Mouse (Mus musculus): Measurements from ENCODE around the gene Pkp1. TPM values are rescaled to one million over a fixed set of nuclear protein-coding genes. Genes with fewer than 3 reads are reported as not detected.
A peak's percentile ranks its signal among the peaks of the same experiment; 100 is the strongest.

The Pkp1 gene
- polyA plus RNA-seq, 1 experiment = 0.90 TPM

DNA sequence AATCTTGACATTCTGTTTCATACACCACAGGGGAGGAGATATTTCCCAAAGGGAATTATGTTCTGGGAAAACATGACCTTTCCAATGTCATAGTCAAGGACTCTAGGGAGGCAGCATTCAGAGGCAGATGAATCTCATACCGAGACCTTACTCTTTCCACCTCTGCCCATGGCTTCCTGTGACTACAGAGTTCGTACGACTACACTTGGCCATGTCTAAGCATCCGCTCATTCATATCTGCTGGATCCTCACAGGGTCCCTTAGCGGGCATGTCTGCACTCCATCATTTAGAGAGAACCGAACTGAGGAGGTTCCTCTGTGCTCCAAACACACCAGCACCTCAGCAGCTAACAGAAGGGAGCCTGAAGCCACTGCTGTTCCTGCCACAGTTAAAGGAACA, 79.9 kb downstream of the Pkp1 start:
- H3K4me1 ChIP-seq (ENCODE audit: control insufficient read depth, insufficient read depth, low read length) = peaks cover 4% of the 10 kb centered on the region; the same call in 1 of the 2 replicates
- H3K4me3 ChIP-seq (ENCODE audit: insufficient read depth, low read length) = no peak overlapping the region
- no peak for TF ChIP-seq POLR2A (IDR thresholded peaks at IDR 0.05; ENCODE audit: low read depth, low read length)
- no peak for TF ChIP-seq CTCF (IDR thresholded peaks at IDR 0.05; ENCODE audit: borderline replicate concordance, insufficient read depth, low read length)
- H3K27ac ChIP-seq (ENCODE audit: insufficient read depth, low read length) = no peak overlapping the region

DNA sequence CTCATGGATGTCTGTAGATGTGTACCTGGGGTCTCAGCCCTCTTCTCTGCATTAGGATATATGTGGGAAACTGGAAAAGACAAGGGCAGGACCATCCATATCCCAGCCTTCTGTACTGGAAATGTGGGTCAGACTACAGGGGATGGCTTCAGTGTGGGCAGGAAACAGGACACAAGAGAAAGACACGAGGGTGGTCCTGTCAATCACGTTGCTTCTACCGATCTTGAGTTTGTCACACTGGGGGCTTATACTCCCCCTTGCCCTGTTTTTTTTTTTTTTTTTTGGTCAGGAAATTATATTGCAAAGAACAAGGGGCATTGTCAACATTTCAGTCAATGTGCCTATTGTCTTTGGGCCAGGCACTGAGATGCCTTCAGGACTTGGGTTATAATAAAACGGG, 80.4 kb downstream of the Pkp1 start:
- Histone ChIP-seq H3K4me1 (ENCODE audit: control insufficient read depth, insufficient read depth, low read length) (peaks cover 4% of the 10 kb centered on the region; the same call in 1 of the 2 replicates), H3K27ac (ENCODE audit: insufficient read depth, low read length) (no peak overlapping the region), H3K4me3 (ENCODE audit: insufficient read depth, low read length) (no peak overlapping the region)
- TF ChIP-seq POLR2A (IDR thresholded peaks at IDR 0.05; ENCODE audit: low read depth, low read length) (no peak), CTCF (IDR thresholded peaks at IDR 0.05; ENCODE audit: borderline replicate concordance, insufficient read depth, low read length) (no peak)

DNA sequence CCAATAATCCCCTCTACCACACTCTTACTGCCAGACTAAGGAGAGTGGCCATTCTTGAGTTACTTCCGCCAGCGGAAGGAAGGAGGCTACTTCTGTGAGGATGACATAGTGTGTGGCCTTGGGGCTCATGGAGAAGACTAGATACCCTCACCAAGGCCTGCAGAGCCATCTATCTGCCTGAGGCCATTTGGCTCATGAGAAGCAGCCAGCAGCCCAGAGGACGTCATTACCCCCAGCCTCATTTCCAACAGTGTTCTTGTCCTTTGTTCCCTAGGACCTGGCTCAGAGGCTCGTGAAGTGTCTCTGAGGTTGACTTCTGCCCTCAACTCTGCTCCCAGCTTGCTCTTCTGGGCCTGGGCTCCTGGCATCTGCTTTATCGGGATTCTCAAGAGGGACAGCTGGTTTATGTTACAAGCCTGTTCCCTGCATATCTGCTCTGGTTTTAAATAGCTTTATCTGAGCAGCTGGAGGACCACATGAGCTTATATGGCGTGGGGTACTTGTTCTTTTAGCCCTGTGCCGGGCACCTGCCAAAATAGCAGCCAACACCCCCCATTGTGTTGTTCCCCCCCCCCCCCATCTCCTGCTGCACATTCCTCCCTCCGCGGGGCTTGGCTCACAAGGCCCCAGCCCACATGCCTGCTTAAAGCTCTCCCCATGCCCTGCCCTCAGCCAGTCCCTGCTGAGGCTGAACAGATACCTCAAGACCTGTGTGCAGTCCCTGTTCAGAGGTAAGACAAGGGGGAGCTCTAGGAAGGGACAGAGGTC, 83.1 kb downstream of the Pkp1 start, which contains the start of gene Tnnt2:
TSS of gene Tnnt2 (plus strand) at position 639 of the 768 bp plus-strand sequence.
- Histone ChIP-seq H3K27ac (ENCODE audit: insufficient read depth, low read length) (no peak within 1 kb of the TSS), H3K4me1 (ENCODE audit: control insufficient read depth, insufficient read depth, low read length) (no peaks in the 10 kb centered on the region)
- TF ChIP-seq POLR2A (IDR thresholded peaks at IDR 0.05; ENCODE audit: low read depth, low read length) (no peak), CTCF (IDR thresholded peaks at IDR 0.05; ENCODE audit: borderline replicate concordance, insufficient read depth, low read length) (no peak)

DNA sequence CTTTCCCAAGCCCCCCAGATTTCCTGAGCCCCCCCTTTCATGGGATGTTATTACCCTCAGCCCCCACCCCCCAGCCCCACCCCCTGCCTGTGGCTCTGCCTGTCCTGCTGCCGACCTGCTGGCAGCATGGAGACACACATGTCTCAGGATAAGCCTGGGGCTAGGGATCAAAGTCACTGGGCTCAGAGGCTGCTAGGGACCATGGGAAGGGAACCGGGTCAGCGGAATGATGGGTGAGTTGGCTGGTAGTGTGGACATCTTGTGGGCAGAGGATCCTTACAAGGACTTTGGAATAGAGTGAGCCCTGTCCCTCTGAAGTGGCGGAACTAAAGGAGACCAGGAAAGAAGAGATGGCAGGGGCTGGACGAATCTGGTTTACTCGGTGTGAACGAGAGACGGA, 84.0 kb downstream of the Pkp1 start:
- H3K27ac ChIP-seq (ENCODE audit: insufficient read depth, low read length) = no peak overlapping the region
- H3K4me1 ChIP-seq (ENCODE audit: control insufficient read depth, insufficient read depth, low read length) = no peaks in the 10 kb centered on the region
- TF ChIP-seq CTCF (IDR thresholded peaks at IDR 0.05; ENCODE audit: borderline replicate concordance, insufficient read depth, low read length) (no peak), POLR2A (IDR thresholded peaks at IDR 0.05; ENCODE audit: low read depth, low read length) (no peak)

More for the DNA sequence above, 83.1 kb downstream of the Pkp1 start, which contains the start of gene Tnnt2:
- H3K4me3 ChIP-seq (ENCODE audit: insufficient read depth, low read length) = no peak within 1 kb of the TSS

DNA sequence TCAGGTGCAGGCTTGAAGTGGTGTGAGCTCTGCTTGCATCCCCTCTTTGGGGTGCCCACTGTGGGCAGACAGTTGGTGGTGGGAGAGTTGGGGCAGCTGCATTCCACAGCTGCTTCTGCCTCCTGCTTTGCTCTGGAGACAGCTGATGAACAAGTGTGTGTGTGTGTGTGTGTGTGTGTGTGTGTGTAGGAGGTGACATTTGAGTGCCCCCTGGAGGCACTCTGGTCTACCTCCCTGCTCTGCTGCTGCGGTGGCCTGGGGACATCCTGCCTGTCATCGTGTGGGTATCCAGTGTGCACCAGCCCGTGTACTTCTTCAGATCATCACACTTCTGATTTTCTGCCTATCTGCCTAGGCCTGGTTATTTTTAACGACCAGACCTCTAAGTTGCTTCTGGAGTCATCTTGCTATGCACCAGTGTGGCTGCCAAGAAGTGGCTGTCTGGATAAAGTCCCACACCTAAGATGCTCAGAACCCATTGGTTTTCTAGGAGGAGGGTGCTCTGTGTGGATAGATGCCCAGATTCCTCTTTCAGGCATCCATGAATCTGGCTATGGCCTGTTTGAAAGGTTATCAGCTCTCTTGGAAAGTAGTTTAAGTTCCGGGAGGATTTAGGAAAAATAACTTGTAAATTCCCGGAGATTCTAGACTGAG, 84.7 kb downstream of the Pkp1 start:
- Histone ChIP-seq H3K4me3 (ENCODE audit: insufficient read depth, low read length) (no peak overlapping the region), H3K4me1 (ENCODE audit: control insufficient read depth, insufficient read depth, low read length) (no peaks in the 10 kb centered on the region), H3K27ac (ENCODE audit: insufficient read depth, low read length) (no peak overlapping the region)
- no peak for TF ChIP-seq POLR2A (IDR thresholded peaks at IDR 0.05; ENCODE audit: low read depth, low read length)
- no peak for TF ChIP-seq CTCF (IDR thresholded peaks at IDR 0.05; ENCODE audit: borderline replicate concordance, insufficient read depth, low read length)

More for the DNA sequence above, 84.0 kb downstream of the Pkp1 start:
- no peak overlapping the region for H3K4me3 ChIP-seq (ENCODE audit: insufficient read depth, low read length)

DNA sequence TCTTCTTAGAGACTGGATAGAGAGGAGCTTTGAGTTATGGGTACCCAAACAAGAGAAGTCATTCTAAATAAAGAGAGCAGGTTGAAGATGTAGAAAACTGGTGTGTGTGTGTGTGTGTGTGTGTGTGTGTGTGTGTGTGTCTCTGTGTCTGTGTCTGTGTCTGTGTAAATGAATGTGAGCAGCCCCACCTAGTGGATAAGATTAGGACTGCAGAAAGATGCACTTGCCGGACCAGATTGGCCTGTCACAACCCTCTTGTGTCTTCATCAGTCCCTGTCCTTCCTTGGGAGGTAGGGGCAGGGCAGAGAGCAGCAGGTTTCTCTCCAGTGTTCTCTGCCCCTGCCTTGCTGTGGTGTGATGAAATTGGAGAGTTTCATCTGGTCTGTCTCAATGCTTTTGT, 90.1 kb downstream of the Pkp1 start:
- no peak overlapping the region for H3K4me3 ChIP-seq (ENCODE audit: insufficient read depth, low read length)
- TF ChIP-seq CTCF (IDR thresholded peaks at IDR 0.05; ENCODE audit: borderline replicate concordance, insufficient read depth, low read length) = 0 out of 2 replicates have a peak, but pooled peaks have one; percentile 14
- TF ChIP-seq POLR2A (IDR thresholded peaks at IDR 0.05; ENCODE audit: low read depth, low read length) = no peak
- no peaks in the 10 kb centered on the region for H3K4me1 ChIP-seq (ENCODE audit: control insufficient read depth, insufficient read depth, low read length)
- no peak overlapping the region for H3K27ac ChIP-seq (ENCODE audit: insufficient read depth, low read length)

DNA sequence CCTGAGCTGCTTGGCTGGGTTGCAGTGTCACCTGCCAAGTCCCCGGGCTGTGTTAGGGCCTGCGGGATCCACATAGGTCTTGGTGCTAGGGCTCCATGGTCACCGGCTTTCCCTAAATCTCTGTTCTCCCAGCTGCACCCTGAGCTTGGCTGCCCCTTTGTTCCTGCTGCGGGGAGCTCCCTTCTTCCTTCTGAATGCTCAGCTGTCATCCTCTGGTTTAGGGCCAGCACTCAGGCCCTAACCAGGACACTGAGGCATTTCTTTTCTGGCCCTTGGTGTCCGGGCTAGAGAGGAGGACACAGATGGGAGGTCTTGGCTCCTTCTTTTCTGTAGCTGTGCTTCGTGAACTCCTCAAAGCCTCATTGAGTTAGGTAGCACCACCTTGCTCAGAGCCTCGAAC, 97.2 kb downstream of the Pkp1 start:
- no peak overlapping the region for H3K4me3 ChIP-seq (ENCODE audit: insufficient read depth, low read length)
- no peak for TF ChIP-seq POLR2A (IDR thresholded peaks at IDR 0.05; ENCODE audit: low read depth, low read length)
- TF ChIP-seq CTCF (IDR thresholded peaks at IDR 0.05; ENCODE audit: borderline replicate concordance, insufficient read depth, low read length) = no peak
- no peak overlapping the region for H3K27ac ChIP-seq (ENCODE audit: insufficient read depth, low read length)
- H3K4me1 ChIP-seq (ENCODE audit: control insufficient read depth, insufficient read depth, low read length) = no peaks in the 10 kb centered on the region

Other genes starting within 250 kb of the Pkp1 start
- 453 and 629 TPM in 2 replicates for gene Csrp1, start 199.1 kb downstream of the Pkp1 start, polyA plus RNA-seq (2011; ENCODE audit: insufficient read length, low read depth, missing spikeins)
- 147 and 179 TPM in 2 replicates for gene Phlda3, start 153.1 kb downstream of the Pkp1 start, polyA plus RNA-seq (2011; ENCODE audit: insufficient read length, low read depth, missing spikeins)
- gene Tnni1, start 139.8 kb downstream of the Pkp1 start, polyA plus RNA-seq (2011; ENCODE audit: insufficient read length, low read depth, missing spikeins) = 1.1 and 1.5 TPM in 2 replicates
- gene Lad1, start 100.6 kb downstream of the Pkp1 start, polyA plus RNA-seq (2011; ENCODE audit: insufficient read length, low read depth, missing spikeins) = not detected in 2 replicates
- 3.7 and 5.4 TPM in 2 replicates for gene Tnnt2, start 82.9 kb downstream of the Pkp1 start, polyA plus RNA-seq (2011; ENCODE audit: insufficient read length, low read depth, missing spikeins)
- gene Igfn1, start 87.1 kb upstream of the Pkp1 start, polyA plus RNA-seq (2011; ENCODE audit: insufficient read length, low read depth, missing spikeins) = not detected in 2 replicates
- gene Tmem9, start 88.9 kb upstream of the Pkp1 start, polyA plus RNA-seq (2011; ENCODE audit: insufficient read length, low read depth, missing spikeins) = 56.9 and 77.4 TPM in 2 replicates
- not detected in 2 replicates for gene Ascl5, start 131.6 kb upstream of the Pkp1 start, polyA plus RNA-seq (2011; ENCODE audit: insufficient read length, low read depth, missing spikeins)
- gene Cacna1s, start 133.5 kb upstream of the Pkp1 start, polyA plus RNA-seq (2011; ENCODE audit: insufficient read length, low read depth, missing spikeins) = not detected in 2 replicates
- 14.1 and 19.4 TPM in 2 replicates for gene Kif21b, start 212.2 kb upstream of the Pkp1 start, polyA plus RNA-seq (2011; ENCODE audit: insufficient read length, low read depth, missing spikeins)